Mouse (Mus musculus) lung, adult 2 months (tissue): ENCODE results near the gene Kcnh2.

Experiments used
- CTCF ChIP-seq: fragments of 200-500 bp; IDR thresholded peaks from 2 replicates; pipeline ENCODE4 v1.5.1; 2011; ENCODE audit warnings: mild to moderate bottlenecking, low read length, control low read depth; ENCODE audit not compliant: insufficient read depth
- POLR2A ChIP-seq: fragments of 200-500 bp; IDR thresholded peaks from 2 replicates; pipeline ENCODE4 v1.6.1; 2011; ENCODE audit warnings: low read depth, mild to moderate bottlenecking, control low read depth, low read length, borderline replicate concordance; ENCODE audit errors: extremely low read depth

DNA sequence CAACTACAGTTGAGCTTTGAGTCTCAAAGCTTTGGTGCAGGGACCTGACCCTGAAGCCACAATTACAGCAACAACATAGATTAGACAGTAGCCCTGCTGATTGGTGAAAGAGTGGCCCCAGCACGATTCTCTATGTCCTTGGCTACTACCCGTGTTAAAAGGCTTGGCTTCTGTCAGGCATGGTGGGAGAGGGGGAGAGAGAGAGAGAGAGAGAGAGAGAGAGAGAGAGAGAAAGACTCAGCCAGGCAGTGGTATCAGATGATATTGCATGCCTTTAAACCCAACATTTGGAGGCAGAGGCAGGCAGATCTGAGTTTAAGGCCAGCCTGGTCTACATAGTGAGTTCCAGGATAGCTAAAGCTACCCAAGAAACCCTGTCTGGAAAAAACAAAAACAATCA lies 30.6 kb upstream of the Kcnh2 start:
- no peak for TF ChIP-seq POLR2A
- no peak for TF ChIP-seq CTCF
